Mouse (Mus musculus): ENCODE results near the gene Majin. TPM values are rescaled to one million over a fixed set of nuclear protein-coding genes. Genes with fewer than 3 reads are reported as not detected.

Gene Majin
- total and polyA plus RNA-seq, 3 experiments = not detected

GRCm38 (mm10) chr19:6241274-6242107 lies 57.3 kb downstream of the Majin start, which contains the start of gene Atg2a (continued):
- TF ChIP-seq HCFC1 (IDR thresholded peaks at IDR 0.05; ENCODE audit: low read depth, low read length) (peak; percentile 77), MAX (IDR thresholded peaks at IDR 0.05; ENCODE audit: low read length) (0 out of 2 replicates have a peak, but pooled peaks have one; percentile 18), JUN (IDR thresholded peaks at IDR 0.05; ENCODE audit: insufficient read depth, low read depth, low read length) (peak; percentile 18; the same call in 1 of the 2 replicates), UBTF (IDR thresholded peaks at IDR 0.05; ENCODE audit: low read depth, low read length) (peak; percentile 100), CHD2 (IDR thresholded peaks at IDR 0.05; ENCODE audit: low read length) (peak; percentile 55; the same call in 1 of the 2 replicates), ZNF384 (IDR thresholded peaks at IDR 0.05; ENCODE audit: low read depth, low read length) (peak; percentile 100), SMC3 (IDR thresholded peaks at IDR 0.05; ENCODE audit: low read depth, low read length) (no peak), TCF12 (IDR thresholded peaks at IDR 0.05; ENCODE audit: low read depth, low read length) (peak; percentile 58), GABPA (IDR thresholded peaks at IDR 0.05; ENCODE audit: insufficient replicate concordance, low read depth, low read length) (no peak), USF2 (conservative IDR thresholded peaks at IDR 0.05; ENCODE audit: low read depth, low read length) (no peak)

GRCm38 (mm10) chr19:6242281-6242680 lies 58.1 kb downstream of the Majin start:
- Histone ChIP-seq H3K9me3 (replicated peaks; ENCODE audit: low read length) (no peaks in the 10 kb centered on the region), H3K27ac (ENCODE audit: insufficient read depth, low read depth) (no peak overlapping the region), H3K4me1 (ENCODE audit: control insufficient read depth in 1 of 2, insufficient read depth in 2 of 2) (peaks cover 0 to 15% of the 10 kb centered on the region in 2 experiments; a peak in 2 of 4 replicates), H3K9ac (ENCODE audit: insufficient read depth, low read depth) (peak overlapping the region; percentile 95), H3K79me2 (replicated peaks; ENCODE audit: control insufficient read depth, extremely low read depth, insufficient read depth, poor library complexity, severe bottlenecking) (peaks cover 10% of the 10 kb centered on the region; the same call in 1 of the 2 replicates), H3K36me3 (replicated peaks in 1 of 2; ENCODE audit: control insufficient read depth in 1 of 2, insufficient read depth in 1 of 2, low read length in 1 of 2) (peaks cover 26 to 39% of the 10 kb centered on the region in 2 experiments), H3K27me3 (replicated peaks) (no peaks in the 10 kb centered on the region), H3K4me3 (replicated peaks in 1 of 3; ENCODE audit: low read depth in 2 of 3, low read length in 2 of 3, poor library complexity in 1 of 3) (peak overlapping the region; percentile 78 to 100 (median 98)), H3K4me2 (ENCODE audit: insufficient read depth, low read depth, poor library complexity, severe bottlenecking) (peak overlapping the region; percentile 83)
- in situ Hi-C loops (cut with MboI; ENCODE audit: low pct_ligation_motif_present, low pct_unique_long_range_greater_than_20kb, low sequenced_read_pairs) (no loop called here), dilution Hi-C loops (cut with MboI; ENCODE audit: extremely low pct_ligation_motif_present, extremely low pct_unique_long_range_greater_than_20kb, low sequenced_read_pairs) (no loop called here)
- DNase-seq (ENCODE audit: extremely low read depth) = peak; percentile 83
- TF ChIP-seq CHD1 (IDR thresholded peaks at IDR 0.05; ENCODE audit: low read depth, low read length) (no peak), CHD2 (IDR thresholded peaks at IDR 0.05; ENCODE audit: low read length) (no peak), POLR2A (IDR thresholded peaks at IDR 0.05; ENCODE audit: low read depth, low read length) (peak; percentile 46; the same call in 1 of the 2 replicates), MAX (IDR thresholded peaks at IDR 0.05; ENCODE audit: low read length) (peak; percentile 95), MXI1 (IDR thresholded peaks at IDR 0.05; ENCODE audit: low read depth, low read length) (peak; percentile 81), ZMIZ1 (IDR thresholded peaks at IDR 0.05; ENCODE audit: low read depth, low read length) (peak; percentile 50; the same call in 1 of the 2 replicates), SMC3 (IDR thresholded peaks at IDR 0.05; ENCODE audit: low read depth, low read length) (no peak), TBP (conservative IDR thresholded peaks at IDR 0.05; ENCODE audit: low read depth, low read length) (no peak), MAZ (IDR thresholded peaks at IDR 0.05; ENCODE audit: low read depth, low read length) (0 out of 2 replicates have a peak, but pooled peaks have one; percentile 54), CTCF (conservative IDR thresholded peaks at IDR 0.05 in 1 of 2, IDR thresholded peaks at IDR 0.05 in 1 of 2; ENCODE audit: low read depth in 2 of 2, low read length in 2 of 2) (no peak), E2F4 (IDR thresholded peaks at IDR 0.05; ENCODE audit: insufficient replicate concordance, low read depth, low read length) (no peak), MAFK (IDR thresholded peaks at IDR 0.05; ENCODE audit: insufficient replicate concordance, low read length) (no peak), ZNF384 (IDR thresholded peaks at IDR 0.05; ENCODE audit: low read depth, low read length) (no peak), POLR2AphosphoS2 (IDR thresholded peaks at IDR 0.05; ENCODE audit: low read depth, low read length) (no peak), MEF2A (IDR thresholded peaks at IDR 0.05; ENCODE audit: borderline replicate concordance, low read depth, low read length) (no peak), UBTF (IDR thresholded peaks at IDR 0.05; ENCODE audit: low read depth, low read length) (no peak), ZKSCAN1 (IDR thresholded peaks at IDR 0.05; ENCODE audit: borderline replicate concordance, low read depth, low read length) (no peak), TCF12 (IDR thresholded peaks at IDR 0.05; ENCODE audit: low read depth, low read length) (peak; percentile 41; the same call in 1 of the 2 replicates), USF2 (conservative IDR thresholded peaks at IDR 0.05; ENCODE audit: low read depth, low read length) (no peak), RCOR1 (conservative IDR thresholded peaks at IDR 0.05; ENCODE audit: low read depth, low read length) (no peak), EP300 (IDR thresholded peaks at IDR 0.05; ENCODE audit: low read length) (no peak), ZC3H11A (IDR thresholded peaks at IDR 0.05; ENCODE audit: low read depth, low read length) (no peak), ELF1 (IDR thresholded peaks at IDR 0.05; ENCODE audit: low read depth, low read length) (peak; percentile 89), IRF4 (IDR thresholded peaks at IDR 0.05; ENCODE audit: low read depth, low read length) (0 out of 2 replicates have a peak, but pooled peaks have one; percentile 4), USF1 (IDR thresholded peaks at IDR 0.05; ENCODE audit: low read depth, low read length) (no peak), NRF1 (IDR thresholded peaks at IDR 0.05; ENCODE audit: low read depth, low read length) (no peak), MYC (IDR thresholded peaks at IDR 0.05; ENCODE audit: low read depth, low read length) (peak; percentile 53; the same call in 1 of the 2 replicates), SIN3A (IDR thresholded peaks at IDR 0.05; ENCODE audit: low read length) (peak; percentile 98), JUND (conservative IDR thresholded peaks at IDR 0.05; ENCODE audit: low read depth, low read length) (no peak), NELFE (IDR thresholded peaks at IDR 0.05; ENCODE audit: low read depth, low read length) (no peak), BHLHE40 (IDR thresholded peaks at IDR 0.05; ENCODE audit: low read depth, low read length) (peak; percentile 52), HCFC1 (IDR thresholded peaks at IDR 0.05; ENCODE audit: low read depth, low read length) (peak; percentile 60)

All from CH12.LX (cell line).